Mouse (Mus musculus) liver, embryonic 16.5 days (tissue): ENCODE measurements around the gene Naa25. TPM values are rescaled to one million over a fixed set of nuclear protein-coding genes. Genes with fewer than 3 reads are reported as not detected.
A peak's percentile ranks its signal among the peaks of the same experiment; 100 is the strongest.
"Not testable (repeated sequence)": the region's sequence is repeated elsewhere in the genome, so short reads cannot be mapped to it uniquely, and the experiment has no call there.

Experiments
- ATAC-seq: fragments of 200-750 bp; cut with Nextera tagmentation; 2 replicates; pipeline ENCODE4 v1.8.0; 2017; ENCODE audit warnings: low read depth, mild to moderate bottlenecking, moderate number of reproducible peaks, moderate library complexity
- H3K27ac ChIP-seq: fragments of 300-500 bp; sonication (generic); 2 replicates; pipeline ENCODE4 v1.5.1; 2014; ENCODE audit warnings: mild to moderate bottlenecking, low read length
- H3K27me3 ChIP-seq: fragments of 300-500 bp; sonication (generic); 2 replicates; pipeline ENCODE4 v1.6.1; 2014; ENCODE audit warnings: low read depth, low read length, mixed read lengths; ENCODE audit not compliant: control insufficient read depth, insufficient read depth
- H3K36me3 ChIP-seq: fragments of 300-500 bp; sonication (generic); 2 replicates; pipeline ENCODE4 v1.6.1; 2014; ENCODE audit warnings: mild to moderate bottlenecking; ENCODE audit not compliant: control insufficient read depth, insufficient read depth
- H3K4me1 ChIP-seq: fragments of 300-500 bp; sonication (generic); 2 replicates; pipeline ENCODE4 v1.6.1; 2014; ENCODE audit warnings: low read depth, low read length, mixed read lengths; ENCODE audit not compliant: control insufficient read depth
- H3K4me2 ChIP-seq: fragments of 300-500 bp; sonication (generic); 2 replicates; pipeline ENCODE4 v1.6.1; 2014; ENCODE audit warnings: low read depth, low read length, mixed read lengths
- H3K4me3 ChIP-seq: fragments of 300-500 bp; sonication (generic); 2 replicates; pipeline ENCODE4 v1.5.1; 2014; ENCODE audit warnings: low read depth, mild to moderate bottlenecking, low read length
- H3K9ac ChIP-seq: fragments of 300-500 bp; sonication (generic); 2 replicates; pipeline ENCODE4 v1.6.1; 2014; ENCODE audit warnings: low read depth, low read length
- H3K9me3 ChIP-seq: fragments of 300-500 bp; sonication (generic); replicated peaks from 2 replicates; pipeline ENCODE4 v1.6.1; 2016; ENCODE audit warnings: low read length; ENCODE audit not compliant: control insufficient read depth
- WGBS: fragments of 180-500 bp; shearing (Covaris S2); extraction: QIAGEN DNeasy Blood & Tissue Kit; methylation state at CpG from one replicate; pipeline ENCODE4 v1.1.7; 2014; ENCODE audit not compliant: insufficient replicate concordance; 5-methylcytosine and 5-hydroxymethylcytosine counted together
- polyA plus RNA-seq: library from polyadenylated mRNA; unstranded; fragments of >200 nt; fragmentation: Nextera tagmentation; extraction: Ambion mirVana; gene quantifications from 2 replicates; pipeline ENCODE4 v1.2.1, GENCODE M21; 2015

Gene Naa25
- polyA plus RNA-seq, 1 experiment from 2014 or later, result 16.8 TPM

DNA sequence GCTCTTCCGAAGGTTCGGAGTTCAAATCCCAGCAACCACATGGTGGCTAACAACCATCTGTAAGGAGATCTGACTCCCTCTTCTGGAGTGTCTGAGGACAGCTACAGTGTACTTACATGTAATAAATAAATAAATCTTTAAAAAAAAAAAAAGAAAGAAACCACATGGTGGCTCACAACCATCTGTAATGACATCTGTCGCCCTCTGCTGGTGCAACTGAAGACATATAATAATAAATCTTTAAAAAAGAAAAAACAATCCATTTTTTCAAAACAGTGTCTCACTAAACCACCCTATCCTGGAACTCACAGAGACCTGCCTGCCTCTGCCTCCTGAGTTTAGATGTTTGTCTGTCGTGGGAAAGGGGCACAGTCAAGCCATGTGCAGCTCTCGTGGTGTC lies 20.8 kb upstream of the Naa25 start:
- not testable (repeated sequence) for ATAC-seq, H3K4me1 ChIP-seq, H3K9ac ChIP-seq, H3K27ac ChIP-seq, H3K4me2 ChIP-seq, H3K27me3 ChIP-seq, H3K4me3 ChIP-seq, H3K9me3 ChIP-seq
- 56% methylated on average over 5 of the region's 5 CpGs for WGBS
- peaks cover 19% of the 10 kb centered on the region for H3K36me3 ChIP-seq

GRCm38 (mm10) chr5:121378678-121379256 lies 19.0 kb upstream of the Naa25 start:
- Histone ChIP-seq H3K9me3 (no peaks in the 10 kb centered on the region), H3K4me1 (peaks cover 3% of the 10 kb centered on the region; the same call in 1 of the 2 replicates), H3K4me2 (no peak overlapping the region), H3K27ac (no peak overlapping the region), H3K9ac (no peak overlapping the region), H3K27me3 (no peaks in the 10 kb centered on the region), H3K4me3 (no peak overlapping the region), H3K36me3 (peaks cover 14% of the 10 kb centered on the region)
- no peak for ATAC-seq
- WGBS, result 85% methylated on average over 13 of the region's 13 CpGs

DNA sequence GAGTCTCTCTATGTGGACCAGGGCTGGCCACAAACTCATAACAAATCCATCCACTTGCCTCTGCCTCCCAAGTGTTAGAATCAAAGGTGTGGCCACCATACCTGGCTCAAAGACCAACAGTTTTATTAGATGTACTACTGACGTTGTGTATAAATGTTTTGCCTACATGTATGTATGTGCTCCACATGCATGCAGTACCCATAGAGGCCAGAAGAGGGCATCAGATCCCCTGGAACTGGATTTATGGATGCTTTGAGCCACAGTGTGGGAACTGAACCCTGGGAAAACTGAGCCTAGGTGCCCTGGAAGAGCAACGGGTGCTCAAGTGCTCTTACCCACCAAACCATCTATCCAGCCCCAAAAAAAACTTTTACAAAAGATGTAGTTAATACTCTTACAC lies 17.0 kb upstream of the Naa25 start:
- Histone ChIP-seq H3K9ac (no peak overlapping the region), H3K36me3 (peaks cover 12% of the 10 kb centered on the region), H3K9me3 (no peaks in the 10 kb centered on the region), H3K27me3 (no peaks in the 10 kb centered on the region), H3K4me1 (peaks cover 12% of the 10 kb centered on the region), H3K4me3 (no peak overlapping the region), H3K27ac (no peak overlapping the region), H3K4me2 (no peak overlapping the region)
- WGBS, result 81% methylated on average over 2 of the region's 2 CpGs
- ATAC-seq, result no peak

- Histone ChIP-seq H3K4me3 (peak overlapping the region; percentile 71), H3K4me2 (peak overlapping the region; percentile 82), H3K9ac (peak overlapping the region; percentile 77; the same call in 1 of the 2 replicates), H3K36me3 (peaks cover 4% of the 10 kb centered on the region), H3K4me1 (peaks cover 15% of the 10 kb centered on the region), H3K27me3 (no peaks in the 10 kb centered on the region), H3K27ac (peak overlapping the region; percentile 91), H3K9me3 (no peaks in the 10 kb centered on the region)
- ATAC-seq, result no peak
- 51% methylated on average over 10 of the region's 10 CpGs for WGBS
Observed at GRCm38 (mm10) chr5:121383857-121384756, 13.6 kb upstream of the Naa25 start.

DNA sequence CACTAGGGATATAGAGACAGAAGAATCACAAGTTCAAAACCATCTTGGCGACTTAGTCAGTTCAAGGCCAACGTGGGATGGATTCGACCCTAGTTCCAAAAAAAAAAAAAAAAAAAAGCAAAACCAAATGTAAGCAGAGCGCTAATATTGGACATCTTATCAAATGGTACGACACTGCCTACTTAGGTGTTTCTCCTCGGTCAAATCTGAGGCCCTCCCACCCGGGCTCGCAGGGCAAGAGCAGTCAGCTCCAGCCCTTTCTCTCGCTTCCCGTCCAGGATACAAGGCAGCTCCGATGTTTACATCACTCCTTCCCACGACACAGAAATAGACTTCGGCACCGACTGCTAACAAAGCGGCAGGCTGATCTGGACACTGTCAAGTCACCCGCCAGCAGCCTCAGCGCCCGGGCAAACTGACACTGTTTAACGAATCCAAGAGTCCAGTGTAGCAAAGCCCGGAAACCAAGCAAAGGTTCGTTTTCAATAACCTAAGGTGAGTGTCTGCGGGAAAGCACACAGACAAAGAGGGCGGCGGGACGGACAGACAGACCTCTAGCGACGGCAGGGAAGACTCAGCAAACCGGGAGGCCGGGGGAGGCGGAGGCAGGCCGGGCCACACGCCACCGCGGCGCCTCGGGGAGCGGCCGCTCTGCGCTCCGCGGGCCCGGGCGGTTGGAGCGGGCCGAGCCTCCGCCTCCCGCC lies 12.8 kb upstream of the Naa25 start:
- no peaks in the 10 kb centered on the region for H3K27me3 ChIP-seq
- peaks cover 15% of the 10 kb centered on the region for H3K4me1 ChIP-seq
- H3K9me3 ChIP-seq, result no peaks in the 10 kb centered on the region
- H3K36me3 ChIP-seq, result peaks cover 4% of the 10 kb centered on the region
- 2% methylated on average over 44 of the region's 47 CpGs for WGBS
- H3K9ac ChIP-seq, result peak overlapping the region; percentile 77
- peak overlapping the region; percentile 91 for H3K27ac ChIP-seq
- peak; percentile 35 for ATAC-seq
- peak overlapping the region; percentile 71 for H3K4me3 ChIP-seq
- H3K4me2 ChIP-seq, result peak overlapping the region; percentile 82

- Histone ChIP-seq H3K36me3 (peaks cover 4% of the 10 kb centered on the region), H3K27ac (peak within 1 kb of the TSS; percentile 91), H3K27me3 (no peaks in the 10 kb centered on the region), H3K9me3 (no peaks in the 10 kb centered on the region), H3K4me2 (peak within 1 kb of the TSS; percentile 82), H3K4me1 (peaks cover 15% of the 10 kb centered on the region), H3K9ac (peak within 1 kb of the TSS; percentile 77), H3K4me3 (peak within 1 kb of the TSS; percentile 71)
- under 1% methylated on average over 36 of the region's 45 CpGs for WGBS
- ATAC-seq, result peak; percentile 93
Observed at GRCm38 (mm10) chr5:121385461-121386119, 12.1 kb upstream of the Naa25 start, which contains the start of gene Trafd1. Gene Trafd1, minus strand, starts transcription at chr5:121385632.

GRCm38 (mm10) chr5:121386120-121386909 lies 11.4 kb upstream of the Naa25 start:
- Histone ChIP-seq H3K4me3 (peak overlapping the region; percentile 71), H3K4me2 (peak overlapping the region; percentile 82), H3K9ac (no peak overlapping the region), H3K27ac (no peak overlapping the region), H3K27me3 (no peaks in the 10 kb centered on the region), H3K9me3 (no peaks in the 10 kb centered on the region), H3K36me3 (no peaks in the 10 kb centered on the region), H3K4me1 (peaks cover 15% of the 10 kb centered on the region)
- no peak for ATAC-seq
- 31% methylated on average over 22 of the region's 22 CpGs for WGBS

DNA sequence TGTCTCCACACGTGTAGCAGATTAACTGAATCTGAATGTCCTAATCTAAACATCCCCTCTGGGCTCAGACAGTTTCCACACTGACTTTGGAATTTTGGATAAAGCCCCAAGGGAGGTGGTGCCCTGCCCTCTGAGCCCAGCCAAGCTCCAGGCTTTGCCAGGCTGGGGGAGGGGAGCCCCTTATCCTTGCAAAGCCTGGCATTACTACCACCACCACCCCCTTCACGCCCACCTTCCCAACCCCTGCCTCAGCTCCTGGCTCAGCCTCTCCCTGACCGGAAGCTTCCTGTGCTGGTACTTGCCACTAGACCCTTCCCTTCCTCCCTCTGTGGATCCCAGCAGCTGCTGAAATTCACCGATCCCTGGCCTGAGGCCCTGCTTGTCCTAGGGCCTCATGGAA lies 10.6 kb upstream of the Naa25 start:
- no peak overlapping the region for H3K4me2 ChIP-seq
- H3K9me3 ChIP-seq, result no peaks in the 10 kb centered on the region
- no peaks in the 10 kb centered on the region for H3K36me3 ChIP-seq
- no peak overlapping the region for H3K4me3 ChIP-seq
- H3K4me1 ChIP-seq, result peaks cover 15% of the 10 kb centered on the region
- 58% methylated on average over 4 of the region's 4 CpGs for WGBS
- H3K27ac ChIP-seq, result no peak overlapping the region
- H3K9ac ChIP-seq, result no peak overlapping the region
- H3K27me3 ChIP-seq, result no peaks in the 10 kb centered on the region
- no peak for ATAC-seq
